Mouse (Mus musculus): ENCODE results near the gene Sdhaf1. TPM values are rescaled to one million over a fixed set of nuclear protein-coding genes. Genes with fewer than 3 reads are reported as not detected.

Sdhaf1 gene
- polyA plus RNA-seq, 1 experiment from 2014 or later: 15.8 TPM

DNA sequence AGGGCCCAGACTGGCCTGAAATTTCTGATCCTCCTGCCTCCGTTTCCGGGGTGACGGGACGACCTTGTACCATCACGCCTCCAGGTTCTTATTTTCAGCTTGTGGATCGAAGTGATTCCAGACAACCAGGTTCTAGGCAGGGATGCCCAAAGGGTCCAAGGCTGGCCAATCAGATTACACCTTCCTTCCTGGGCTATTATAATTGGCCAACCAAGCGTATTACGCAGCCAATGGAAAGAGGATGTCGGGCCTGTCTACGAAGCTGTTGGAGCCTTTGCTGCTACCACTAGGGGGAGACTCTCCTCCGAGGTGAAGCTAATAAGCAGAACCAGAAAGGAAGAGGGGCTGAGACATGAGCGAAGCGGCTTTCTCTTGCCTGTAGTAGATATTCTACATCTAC is 8.2 kb upstream of the Sdhaf1 start:
- no peaks in the 10 kb centered on the region for H3K9me3 ChIP-seq (ENCODE audit: control insufficient read depth, low read length)
- H3K36me3 ChIP-seq (ENCODE audit: control insufficient read depth, insufficient read depth, low read length): no peaks in the 10 kb centered on the region
- peaks cover 34% of the 10 kb centered on the region for H3K4me1 ChIP-seq (replicated peaks; ENCODE audit: control insufficient read depth, insufficient read depth, low read length)
- WGBS: 14% methylated on average over 13 of the region's 13 CpGs
- no peak overlapping the region for H3K4me3 ChIP-seq (ENCODE audit: low read length)
- peaks cover 11% of the 10 kb centered on the region; the same call in 1 of the 2 replicates for H3K27me3 ChIP-seq (ENCODE audit: control insufficient read depth, insufficient read depth, low read depth, low read length)
- H3K4me2 ChIP-seq (ENCODE audit: low read depth, low read length): peak overlapping the region; percentile 28
- H3K27ac ChIP-seq (ENCODE audit: low read length): no peak overlapping the region
- ATAC-seq (ENCODE audit: low read depth): peak; percentile 34
- H3K9ac ChIP-seq (ENCODE audit: low read length): no peak overlapping the region

DNA sequence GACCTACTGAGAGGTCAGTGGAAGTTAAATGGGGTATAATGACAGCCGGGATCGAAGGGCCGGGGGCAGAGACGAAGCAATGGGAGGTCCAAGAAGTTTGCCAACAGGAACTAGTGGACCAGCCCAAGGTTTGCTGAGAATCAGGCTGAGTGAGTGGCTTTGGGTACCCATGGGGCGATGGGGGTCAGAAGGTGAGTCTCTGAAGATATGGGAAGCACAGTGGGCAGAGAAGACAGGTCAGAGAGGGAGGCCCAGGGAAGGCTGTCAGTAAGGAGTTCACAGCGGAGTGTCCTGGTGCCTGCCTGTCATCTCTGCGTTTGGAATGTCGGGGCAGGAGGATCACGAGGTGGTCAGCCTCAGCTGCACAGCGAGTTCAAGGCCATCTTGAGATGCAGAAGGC is 4.7 kb upstream of the Sdhaf1 start:
- ATAC-seq (ENCODE audit: low read depth): no peak
- H3K4me1 ChIP-seq (replicated peaks; ENCODE audit: control insufficient read depth, insufficient read depth, low read length): peaks cover 22% of the 10 kb centered on the region

GRCm38 (mm10) chr7:30327140-30327539 is 3.4 kb upstream of the Sdhaf1 start:
- Histone ChIP-seq H3K4me1 (replicated peaks; ENCODE audit: control insufficient read depth, insufficient read depth, low read length) (peaks cover 15% of the 10 kb centered on the region), H3K27me3 (ENCODE audit: control insufficient read depth, insufficient read depth, low read depth, low read length) (no peaks in the 10 kb centered on the region), H3K9ac (ENCODE audit: low read length) (no peak overlapping the region), H3K4me3 (ENCODE audit: low read length) (no peak overlapping the region), H3K27ac (ENCODE audit: low read length) (peak overlapping the region; percentile 58), H3K36me3 (ENCODE audit: control insufficient read depth, insufficient read depth, low read length) (no peaks in the 10 kb centered on the region), H3K9me3 (ENCODE audit: control insufficient read depth, low read length) (peaks cover 4% of the 10 kb centered on the region; the same call in 1 of the 2 replicates), H3K4me2 (ENCODE audit: low read depth, low read length) (peak overlapping the region; percentile 32; the same call in 1 of the 2 replicates)
- WGBS: 39% methylated on average over 15 of the region's 15 CpGs
- ATAC-seq (ENCODE audit: low read depth): peak; percentile 76

More for the DNA sequence above, 4.7 kb upstream of the Sdhaf1 start:
- no peak overlapping the region for H3K4me3 ChIP-seq (ENCODE audit: low read length)
- H3K4me2 ChIP-seq (ENCODE audit: low read depth, low read length): no peak overlapping the region
- no peaks in the 10 kb centered on the region for H3K27me3 ChIP-seq (ENCODE audit: control insufficient read depth, insufficient read depth, low read depth, low read length)
- 52% methylated on average over 10 of the region's 10 CpGs for WGBS
- no peak overlapping the region for H3K9ac ChIP-seq (ENCODE audit: low read length)
- no peak overlapping the region for H3K27ac ChIP-seq (ENCODE audit: low read length)
- no peaks in the 10 kb centered on the region for H3K36me3 ChIP-seq (ENCODE audit: control insufficient read depth, insufficient read depth, low read length)
- peaks cover 4% of the 10 kb centered on the region; the same call in 1 of the 2 replicates for H3K9me3 ChIP-seq (ENCODE audit: control insufficient read depth, low read length)

DNA sequence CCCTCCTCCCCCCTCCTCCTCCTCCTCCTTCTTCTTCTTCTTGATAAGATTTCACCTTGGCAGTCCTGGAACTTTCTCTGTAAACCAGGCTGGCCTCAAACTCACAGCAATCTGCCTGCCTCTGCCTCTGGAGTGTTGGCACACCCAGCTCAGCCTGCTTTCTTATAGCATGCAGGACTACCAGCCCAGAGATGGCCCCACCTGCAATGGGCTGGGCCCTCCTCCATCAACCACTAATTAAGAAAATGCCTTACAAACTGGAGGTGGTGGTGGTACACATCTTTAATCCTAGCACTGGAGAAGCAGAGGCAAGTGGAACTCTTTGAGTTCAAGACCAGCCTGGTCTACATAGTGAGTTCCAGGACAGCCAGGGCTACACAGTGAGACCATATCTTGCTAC is 2.7 kb upstream of the Sdhaf1 start:
- Histone ChIP-seq H3K27me3 (ENCODE audit: control insufficient read depth, insufficient read depth, low read depth, low read length) (no peaks in the 10 kb centered on the region), H3K27ac (ENCODE audit: low read length) (no peak overlapping the region), H3K9ac (ENCODE audit: low read length) (no peak overlapping the region), H3K4me3 (ENCODE audit: low read length) (no peak overlapping the region), H3K9me3 (ENCODE audit: control insufficient read depth, low read length) (peaks cover 4% of the 10 kb centered on the region; the same call in 1 of the 2 replicates), H3K4me2 (ENCODE audit: low read depth, low read length) (no peak overlapping the region), H3K4me1 (replicated peaks; ENCODE audit: control insufficient read depth, insufficient read depth, low read length) (peaks cover 14% of the 10 kb centered on the region), H3K36me3 (ENCODE audit: control insufficient read depth, insufficient read depth, low read length) (no peaks in the 10 kb centered on the region)
- ATAC-seq (ENCODE audit: low read depth): no peak

- Histone ChIP-seq H3K36me3 (ENCODE audit: control insufficient read depth, insufficient read depth, low read length) (no peaks in the 10 kb centered on the region), H3K4me1 (replicated peaks; ENCODE audit: control insufficient read depth, insufficient read depth, low read length) (peaks cover 21% of the 10 kb centered on the region), H3K4me2 (ENCODE audit: low read depth, low read length) (no peak overlapping the region), H3K9ac (ENCODE audit: low read length) (no peak overlapping the region), H3K27ac (ENCODE audit: low read length) (no peak overlapping the region), H3K4me3 (ENCODE audit: low read length) (no peak overlapping the region), H3K9me3 (ENCODE audit: control insufficient read depth, low read length) (peaks cover 4% of the 10 kb centered on the region; the same call in 1 of the 2 replicates), H3K27me3 (ENCODE audit: control insufficient read depth, insufficient read depth, low read depth, low read length) (no peaks in the 10 kb centered on the region)
- WGBS: 47% methylated on average over 2 of the region's 2 CpGs
- ATAC-seq (ENCODE audit: low read depth): no peak
These were observed 1.7 kb upstream of the Sdhaf1 start for GRCm38 (mm10) chr7:30325364-30325763.

DNA sequence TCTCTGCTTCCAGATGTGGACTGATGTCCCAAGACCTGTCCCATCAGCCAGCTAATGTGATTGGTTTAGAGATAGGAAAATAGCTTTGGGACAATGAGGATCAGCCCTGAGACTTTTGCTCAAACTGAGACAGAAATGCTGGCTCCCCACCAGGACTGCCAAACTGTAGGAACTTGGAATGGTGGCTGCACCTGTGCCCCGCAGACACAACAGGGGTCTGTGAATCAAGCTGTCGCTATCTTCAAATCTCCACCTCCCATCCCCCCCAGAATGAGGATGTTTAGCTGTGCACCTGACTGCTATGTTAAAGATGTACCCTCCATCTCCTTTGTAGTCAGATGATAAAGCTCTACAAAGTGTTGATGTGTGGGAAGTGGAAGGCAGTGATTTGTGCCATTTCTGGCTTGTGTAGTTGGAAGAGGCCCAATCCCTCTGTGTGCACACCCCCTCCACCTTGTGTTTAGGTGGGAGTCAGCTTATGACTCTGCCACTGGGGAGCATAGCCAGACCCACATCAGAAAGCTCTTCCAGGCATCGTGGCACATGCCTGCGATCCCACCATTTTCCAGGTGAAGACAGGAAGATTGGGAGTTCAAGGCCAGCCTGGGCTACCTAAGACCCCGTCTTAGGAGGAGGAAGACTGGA is 727 bp upstream of the Sdhaf1 start:
- peaks cover 4% of the 10 kb centered on the region; the same call in 1 of the 2 replicates for H3K9me3 ChIP-seq (ENCODE audit: control insufficient read depth, low read length)
- no peak overlapping the region for H3K9ac ChIP-seq (ENCODE audit: low read length)
- WGBS: 81% methylated on average over 5 of the region's 5 CpGs
- no peak overlapping the region for H3K27ac ChIP-seq (ENCODE audit: low read length)
- no peak overlapping the region for H3K4me2 ChIP-seq (ENCODE audit: low read depth, low read length)
- no peak for ATAC-seq (ENCODE audit: low read depth)
- H3K4me3 ChIP-seq (ENCODE audit: low read length): no peak overlapping the region
- no peaks in the 10 kb centered on the region for H3K36me3 ChIP-seq (ENCODE audit: control insufficient read depth, insufficient read depth, low read length)
- H3K27me3 ChIP-seq (ENCODE audit: control insufficient read depth, insufficient read depth, low read depth, low read length): no peaks in the 10 kb centered on the region
- peaks cover 21% of the 10 kb centered on the region for H3K4me1 ChIP-seq (replicated peaks; ENCODE audit: control insufficient read depth, insufficient read depth, low read length)

DNA sequence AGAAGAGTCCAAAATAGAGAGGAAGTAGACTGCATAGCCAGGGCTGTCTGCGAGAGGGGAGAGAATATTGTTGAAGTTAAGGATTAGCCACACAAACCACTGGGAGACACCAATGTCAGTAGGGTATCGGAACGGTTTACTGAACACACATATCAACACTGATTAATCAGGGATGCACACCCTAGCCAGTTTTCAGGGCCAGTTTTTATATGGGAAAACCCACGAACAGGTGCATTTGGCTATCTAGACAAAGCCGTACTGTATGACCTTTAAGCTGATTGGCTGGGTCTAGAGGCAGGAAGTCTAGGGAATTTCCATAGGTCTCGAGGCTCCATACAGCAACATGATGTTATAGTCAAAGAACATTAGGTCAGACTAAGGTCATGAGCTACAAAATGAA is 830 bp downstream of the Sdhaf1 start:
- Histone ChIP-seq H3K27ac (ENCODE audit: low read length) (peak overlapping the region; percentile 77), H3K9me3 (ENCODE audit: control insufficient read depth, low read length) (peaks cover 4% of the 10 kb centered on the region; the same call in 1 of the 2 replicates), H3K36me3 (ENCODE audit: control insufficient read depth, insufficient read depth, low read length) (no peaks in the 10 kb centered on the region), H3K4me1 (replicated peaks; ENCODE audit: control insufficient read depth, insufficient read depth, low read length) (peaks cover 15% of the 10 kb centered on the region), H3K27me3 (ENCODE audit: control insufficient read depth, insufficient read depth, low read depth, low read length) (no peaks in the 10 kb centered on the region), H3K4me2 (ENCODE audit: low read depth, low read length) (peak overlapping the region; percentile 53), H3K4me3 (ENCODE audit: low read length) (peak overlapping the region; percentile 85), H3K9ac (ENCODE audit: low read length) (peak overlapping the region; percentile 53)
- ATAC-seq (ENCODE audit: low read depth): no peak
- 18% methylated on average over 6 of the region's 6 CpGs for WGBS

DNA sequence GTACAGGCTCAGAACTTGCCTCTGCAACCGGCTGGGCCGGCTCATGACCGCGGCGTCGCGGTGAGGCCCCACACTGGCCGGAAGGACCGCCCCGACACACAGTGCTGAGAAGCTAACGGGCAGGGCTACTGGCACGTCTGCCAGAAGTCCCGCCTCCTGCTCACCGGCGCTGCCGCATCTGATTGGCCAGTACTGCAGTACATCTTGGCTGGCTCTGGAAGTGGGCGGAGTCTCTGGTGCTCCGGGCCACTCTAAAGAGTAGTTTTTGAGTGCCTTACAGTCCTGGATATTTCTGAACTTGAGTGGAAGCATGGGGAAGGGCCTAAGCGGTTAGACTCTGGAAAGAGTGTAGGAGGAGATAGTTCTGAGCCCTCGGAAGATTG is 1.4 kb downstream of the Sdhaf1 start:
- H3K9ac ChIP-seq (ENCODE audit: low read length): peak overlapping the region; percentile 91
- WGBS: 0% methylated on average over 19 of the region's 20 CpGs

DNA sequence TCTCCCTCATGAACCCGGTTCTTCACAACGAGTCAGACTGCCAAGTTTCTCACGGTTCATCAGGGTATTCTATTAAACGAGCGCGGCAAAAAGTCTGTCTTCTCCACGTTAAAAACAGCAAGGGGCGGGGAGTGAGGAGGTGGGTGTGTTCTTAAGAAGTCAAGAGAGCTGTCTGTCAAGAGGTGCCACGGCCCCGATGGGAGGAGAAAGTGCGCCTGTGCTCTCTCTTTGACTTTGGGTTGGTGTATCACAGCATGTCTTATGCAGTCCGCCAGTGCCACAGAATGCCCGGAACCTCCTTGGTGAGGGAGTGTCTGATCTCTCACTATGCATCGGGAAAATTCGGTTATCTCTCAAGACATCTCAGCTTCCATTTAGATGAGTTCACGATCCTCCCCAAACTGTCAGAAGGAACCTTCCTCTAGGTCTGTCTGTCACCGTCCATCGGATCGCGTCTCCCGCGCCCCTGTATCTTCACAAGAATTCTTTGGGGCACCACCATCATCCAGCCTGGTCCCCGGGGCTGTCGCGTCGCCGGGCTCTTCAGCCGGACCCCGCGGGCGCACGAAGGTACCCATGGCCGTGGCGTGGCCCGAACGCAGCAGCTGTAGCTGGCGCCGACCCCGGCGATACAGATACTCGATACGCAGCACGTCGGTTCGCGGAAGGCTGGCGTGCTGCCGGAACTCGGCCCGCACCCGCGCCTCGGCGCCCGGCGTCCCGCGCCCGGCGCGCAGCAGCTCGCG is 2.0 kb downstream of the Sdhaf1 start, which contains the start of gene E130208F15Rik:
TSS of gene E130208F15Rik (plus strand) at position 202 of the 746 bp plus-strand sequence.
- WGBS: under 1% methylated on average over 63 of the region's 63 CpGs
- no peaks in the 10 kb centered on the region for H3K27me3 ChIP-seq (ENCODE audit: control insufficient read depth, insufficient read depth, low read depth, low read length)
- H3K4me3 ChIP-seq (ENCODE audit: low read length): peak within 1 kb of the TSS; percentile 85
- H3K4me2 ChIP-seq (ENCODE audit: low read depth, low read length): peak within 1 kb of the TSS; percentile 88
- H3K27ac ChIP-seq (ENCODE audit: low read length): peak within 1 kb of the TSS; percentile 90
- H3K4me1 ChIP-seq (replicated peaks; ENCODE audit: control insufficient read depth, insufficient read depth, low read length): peaks cover 12% of the 10 kb centered on the region
- peak within 1 kb of the TSS; percentile 91 for H3K9ac ChIP-seq (ENCODE audit: low read length)
- H3K36me3 ChIP-seq (ENCODE audit: control insufficient read depth, insufficient read depth, low read length): no peaks in the 10 kb centered on the region
- peak; percentile 64 for ATAC-seq (ENCODE audit: low read depth)
- peaks cover 4% of the 10 kb centered on the region; the same call in 1 of the 2 replicates for H3K9me3 ChIP-seq (ENCODE audit: control insufficient read depth, low read length)

More for the DNA sequence above, 1.4 kb downstream of the Sdhaf1 start:
- peak overlapping the region; percentile 90 for H3K27ac ChIP-seq (ENCODE audit: low read length)
- peaks cover 13% of the 10 kb centered on the region for H3K4me1 ChIP-seq (replicated peaks; ENCODE audit: control insufficient read depth, insufficient read depth, low read length)
- H3K4me3 ChIP-seq (ENCODE audit: low read length): peak overlapping the region; percentile 85
- peak overlapping the region; percentile 88 for H3K4me2 ChIP-seq (ENCODE audit: low read depth, low read length)
- H3K27me3 ChIP-seq (ENCODE audit: control insufficient read depth, insufficient read depth, low read depth, low read length): no peaks in the 10 kb centered on the region
- no peaks in the 10 kb centered on the region for H3K36me3 ChIP-seq (ENCODE audit: control insufficient read depth, insufficient read depth, low read length)
- peak; percentile 98 for ATAC-seq (ENCODE audit: low read depth)
- H3K9me3 ChIP-seq (ENCODE audit: control insufficient read depth, low read length): peaks cover 4% of the 10 kb centered on the region; the same call in 1 of the 2 replicates

Data from lung, embryonic 16.5 days (tissue).